Mouse (Mus musculus) lung, embryonic 14.5 days (tissue): ENCODE data around the gene Gm17455. TPM values are rescaled to one million over a fixed set of nuclear protein-coding genes. Genes with fewer than 3 reads are reported as not detected.

Experiments used
- ATAC-seq: fragments of 200-750 bp; cut with Nextera tagmentation; 2 replicates; pipeline ENCODE4 v1.8.0; 2017; ENCODE audit warnings: mild to moderate bottlenecking, moderate TSS enrichment, moderate library complexity; ENCODE audit not compliant: insufficient read depth
- DNase-seq: peaks from one replicate; pipeline ENCODE4 v3.0.0-alpha.2; 2015
- H3K27ac ChIP-seq: fragments of 300-500 bp; sonication (generic); 2 replicates; pipeline ENCODE4 v1.5.1; 2014; ENCODE audit warnings: low read depth, mild to moderate bottlenecking, moderate library complexity
- H3K27me3 ChIP-seq: fragments of 300-500 bp; sonication (generic); 2 replicates; pipeline ENCODE4 v1.6.1; 2014; ENCODE audit warnings: low read length, control low read depth; ENCODE audit not compliant: insufficient read depth
- H3K36me3 ChIP-seq: fragments of 300-500 bp; sonication (generic); 2 replicates; pipeline ENCODE4 v1.6.1; 2014; ENCODE audit warnings: control low read depth; ENCODE audit not compliant: insufficient read depth
- H3K4me1 ChIP-seq: fragments of 300-500 bp; sonication (generic); 2 replicates; pipeline ENCODE4 v1.6.1; 2014; ENCODE audit warnings: antibody characterized with exemption, control low read depth; ENCODE audit not compliant: insufficient read depth
- H3K4me2 ChIP-seq: fragments of 300-500 bp; sonication (generic); 2 replicates; pipeline ENCODE4 v1.6.1; 2014; ENCODE audit warnings: mild to moderate bottlenecking
- H3K4me3 ChIP-seq: fragments of 300-500 bp; sonication (generic); 2 replicates; pipeline ENCODE4 v1.5.1; 2014; ENCODE audit warnings: low read depth, low read length
- H3K9ac ChIP-seq: fragments of 300-500 bp; sonication (generic); 2 replicates; pipeline ENCODE4 v1.6.1; 2014
- H3K9me3 ChIP-seq: fragments of 300-500 bp; sonication (generic); 2 replicates; pipeline ENCODE4 v1.6.1; 2016; ENCODE audit warnings: low read depth, low read length, control low read depth
- CTCF ChIP-seq: IDR thresholded peaks from 2 replicates; pipeline ENCODE4 v1.5.1; 2016; ENCODE audit warnings: antibody characterized with exemption, low read depth
- WGBS: fragments of 180-500 bp; shearing (Covaris S2); extraction: QIAGEN DNeasy Blood & Tissue Kit; methylation state at CpG from one replicate; pipeline ENCODE4 v1.1.7; 2014; 5-methylcytosine and 5-hydroxymethylcytosine counted together
- polyA plus RNA-seq: library from polyadenylated mRNA; unstranded; fragments of >200 nt; fragmentation: Nextera tagmentation; extraction: Ambion mirVana; gene quantifications from 2 replicates; pipeline ENCODE4 v1.2.1, GENCODE M21; 2014

Gene Gm17455
- 0.74 and 1.2 TPM in 2 replicates for polyA plus RNA-seq

- peaks cover 7% of the 10 kb centered on the region; the same call in 1 of the 2 replicates for H3K4me1 ChIP-seq
- ATAC-seq (no peak), DNase-seq (no peak)
- no peak within 1 kb of the TSS for H3K4me2 ChIP-seq
- H3K36me3 ChIP-seq = no peaks in the 10 kb centered on the region
- 49% methylated on average over 7 of the region's 7 CpGs for WGBS
- no peak within 1 kb of the TSS for H3K9ac ChIP-seq
- H3K27me3 ChIP-seq = no peaks in the 10 kb centered on the region
- TF ChIP-seq CTCF = no peak
- no peak within 1 kb of the TSS for H3K4me3 ChIP-seq
- no peaks in the 10 kb centered on the region for H3K9me3 ChIP-seq
- H3K27ac ChIP-seq = no peak within 1 kb of the TSS; the same call in 1 of the 2 replicates
Measured at GRCm38 (mm10) chr10:60399449-60399848, at the start of gene Gm17455. TSS of gene Gm17455 (plus strand) at chr10:60399726.

DNA sequence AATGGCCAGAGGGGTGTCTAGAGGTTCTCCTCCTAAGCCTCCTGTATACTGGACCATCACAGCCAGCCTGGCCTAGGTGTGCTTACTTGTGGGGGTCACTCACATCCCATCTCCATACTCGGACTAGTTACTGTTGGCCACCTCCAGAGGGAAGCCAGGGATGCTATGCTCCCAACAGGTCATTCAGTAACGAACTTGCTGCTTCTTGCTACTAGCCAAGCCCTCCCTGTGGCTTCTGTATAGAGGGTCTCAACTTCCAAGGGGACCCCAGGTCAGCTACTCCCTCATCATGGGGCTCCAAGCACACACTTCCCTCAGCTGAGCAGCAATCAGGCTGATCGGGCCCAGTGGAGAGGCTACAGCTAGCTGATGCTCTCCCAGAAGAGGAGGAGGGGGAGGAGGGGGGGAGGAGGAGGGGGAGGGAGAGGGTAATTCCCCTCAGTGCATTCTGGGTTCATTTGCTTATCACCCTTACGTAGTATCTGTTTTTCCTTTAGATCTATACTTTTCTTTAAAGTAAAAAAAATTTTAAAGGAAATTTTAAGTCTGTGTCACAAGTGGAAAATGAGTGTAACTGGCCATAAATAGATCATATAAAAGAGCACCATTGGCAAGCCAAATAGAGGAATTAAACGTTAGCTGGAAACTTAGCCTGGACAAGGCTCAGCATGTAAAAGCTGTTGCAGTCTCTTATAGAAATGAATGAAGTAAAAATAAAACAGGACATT, 49.3 kb upstream of the Gm17455 start:
- Histone ChIP-seq H3K27me3 (no peaks in the 10 kb centered on the region), H3K4me1 (peaks cover 41% of the 10 kb centered on the region), H3K4me2 (peak overlapping the region; percentile 50), H3K9me3 (no peaks in the 10 kb centered on the region), H3K27ac (peak overlapping the region; percentile 93), H3K9ac (no peak overlapping the region), H3K4me3 (peak overlapping the region; percentile 0; the same call in 1 of the 2 replicates), H3K36me3 (no peaks in the 10 kb centered on the region)
- DNase-seq (no peak), ATAC-seq (no peak)
- TF ChIP-seq CTCF = no peak
- 32% methylated on average over 5 of the region's 5 CpGs for WGBS

GRCm38 (mm10) chr10:60350805-60351167, 48.7 kb upstream of the Gm17455 start:
- no peak for TF ChIP-seq CTCF
- peak overlapping the region; percentile 0; the same call in 1 of the 2 replicates for H3K4me3 ChIP-seq
- 7% methylated on average over 3 of the region's 3 CpGs for WGBS
- H3K4me2 ChIP-seq = peak overlapping the region; percentile 50
- no peaks in the 10 kb centered on the region for H3K36me3 ChIP-seq
- no peaks in the 10 kb centered on the region for H3K9me3 ChIP-seq
- H3K9ac ChIP-seq = no peak overlapping the region
- ATAC-seq = peak; percentile 38
- H3K27ac ChIP-seq = peak overlapping the region; percentile 93
- peaks cover 41% of the 10 kb centered on the region for H3K4me1 ChIP-seq
- H3K27me3 ChIP-seq = no peaks in the 10 kb centered on the region
- DNase-seq = peak; percentile 97

DNA sequence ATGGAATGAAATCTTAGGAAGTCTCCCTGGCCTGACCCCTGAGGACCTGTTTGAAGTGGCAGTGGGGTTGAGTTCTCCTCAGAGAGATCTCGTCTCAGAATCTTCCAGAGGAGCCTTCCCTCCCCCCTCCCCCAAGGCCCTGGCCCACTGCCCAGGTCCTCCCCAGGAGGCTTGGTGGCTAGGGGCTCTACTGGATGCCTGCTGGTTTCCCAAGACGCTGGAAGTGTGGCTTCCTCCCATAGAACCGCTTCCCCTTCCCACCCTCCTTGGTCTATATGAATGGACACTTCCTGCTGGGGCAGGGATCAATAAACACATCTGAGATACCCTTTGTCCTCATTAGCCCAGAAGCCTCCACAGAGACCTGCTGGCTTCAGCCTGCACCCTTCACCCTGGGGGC, 48.3 kb upstream of the Gm17455 start:
- Histone ChIP-seq H3K9ac (no peak overlapping the region), H3K4me2 (peak overlapping the region; percentile 50), H3K27ac (peak overlapping the region; percentile 93), H3K9me3 (no peaks in the 10 kb centered on the region), H3K4me3 (no peak overlapping the region), H3K27me3 (no peaks in the 10 kb centered on the region), H3K36me3 (no peaks in the 10 kb centered on the region), H3K4me1 (peaks cover 41% of the 10 kb centered on the region)
- no peak for TF ChIP-seq CTCF
- 9% methylated on average over 3 of the region's 3 CpGs for WGBS
- peak; percentile 68 for DNase-seq
- ATAC-seq = peak; percentile 39

DNA sequence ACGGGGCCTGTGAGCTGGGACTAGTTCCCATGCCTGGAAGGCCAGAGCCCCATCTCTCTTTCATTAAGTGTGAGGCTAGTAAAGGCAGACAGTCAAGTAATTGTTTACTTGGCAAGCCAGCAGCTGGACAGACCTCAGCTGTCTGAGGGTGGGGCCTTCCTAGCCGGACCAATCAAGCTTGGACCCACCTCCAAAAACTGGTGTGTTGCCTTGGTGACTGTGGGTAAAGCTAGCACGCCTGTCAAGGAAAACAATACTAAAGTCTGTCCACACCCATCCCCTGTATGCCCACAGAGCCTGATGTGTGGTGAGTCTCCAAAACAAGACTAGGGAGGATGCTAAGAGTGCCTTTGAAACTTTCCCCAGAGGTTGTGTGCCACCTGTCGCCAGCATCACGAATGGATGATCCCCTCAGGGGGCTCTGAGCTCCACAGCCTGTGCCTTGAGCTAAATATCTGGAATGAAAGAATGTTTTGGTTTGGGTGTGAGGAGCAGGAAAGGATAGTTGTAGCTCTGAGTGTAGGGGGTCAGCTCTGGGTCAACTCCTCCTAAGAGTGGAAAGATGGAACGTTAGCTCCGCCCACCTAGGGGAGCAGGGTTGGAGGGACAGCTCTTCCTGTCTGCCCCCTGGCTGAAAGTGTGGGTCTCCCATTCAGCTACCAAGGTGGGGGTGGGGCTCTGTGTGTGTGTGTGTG, 47.6 kb upstream of the Gm17455 start:
- 10% methylated on average over 7 of the region's 7 CpGs for WGBS
- Histone ChIP-seq H3K9ac (no peak overlapping the region), H3K4me3 (no peak overlapping the region), H3K4me1 (peaks cover 34% of the 10 kb centered on the region), H3K9me3 (no peaks in the 10 kb centered on the region), H3K27ac (peak overlapping the region; percentile 93), H3K36me3 (no peaks in the 10 kb centered on the region), H3K4me2 (peak overlapping the region; percentile 50), H3K27me3 (no peaks in the 10 kb centered on the region)
- peak; percentile 30; the same call in 1 of the 2 replicates for TF ChIP-seq CTCF
- peak; percentile 93 for DNase-seq
- peak; percentile 87 for ATAC-seq

DNA sequence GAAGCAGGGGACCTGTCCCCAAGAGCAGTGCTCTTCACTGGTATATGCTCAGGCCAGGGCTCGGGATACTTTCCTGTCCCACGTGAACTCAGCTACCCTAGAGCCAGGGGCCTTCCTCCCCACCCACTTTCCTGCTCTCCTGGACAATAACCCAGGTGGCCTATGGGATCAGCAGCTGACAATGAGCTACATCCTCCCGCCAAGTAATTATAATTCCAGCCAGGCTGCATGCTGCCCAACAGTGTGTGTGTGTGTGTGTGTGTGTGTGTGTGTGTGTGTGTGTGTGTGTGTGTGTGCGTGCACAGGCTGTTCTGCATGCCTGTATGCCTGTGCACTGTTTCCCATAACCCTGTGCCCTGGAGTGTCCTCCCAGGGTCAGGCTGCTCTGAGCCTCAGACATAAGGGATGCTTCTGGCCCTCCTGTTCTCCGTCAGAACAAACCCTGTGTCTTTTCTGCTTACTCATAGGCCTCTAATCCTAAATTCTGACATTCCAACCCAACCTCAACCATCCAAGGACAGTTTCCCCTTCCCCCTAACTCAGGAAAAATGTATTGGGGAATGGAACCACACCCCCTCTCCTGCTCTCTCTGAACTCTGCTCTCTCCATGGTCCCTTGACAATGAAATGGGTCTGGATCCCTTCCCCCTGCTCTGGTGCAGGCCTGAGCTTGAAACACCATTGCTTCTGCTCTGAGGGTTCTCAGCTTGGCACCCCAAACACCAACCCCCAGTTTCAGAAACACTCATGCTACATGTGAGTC, 46.1 kb upstream of the Gm17455 start:
- no peak for TF ChIP-seq CTCF
- peak overlapping the region; percentile 93; the same call in 1 of the 2 replicates for H3K27ac ChIP-seq

GRCm38 (mm10) chr10:60354003-60354325, 45.6 kb upstream of the Gm17455 start:
- no peak overlapping the region for H3K9ac ChIP-seq
- H3K36me3 ChIP-seq = no peaks in the 10 kb centered on the region
- H3K27me3 ChIP-seq = no peaks in the 10 kb centered on the region
- no peak overlapping the region for H3K27ac ChIP-seq
- peaks cover 23% of the 10 kb centered on the region for H3K4me1 ChIP-seq
- H3K9me3 ChIP-seq = no peaks in the 10 kb centered on the region
- ATAC-seq (no peak), DNase-seq (no peak)
- no peak overlapping the region for H3K4me3 ChIP-seq
- 94% methylated on average over 4 of the region's 4 CpGs for WGBS
- no peak for TF ChIP-seq CTCF
- H3K4me2 ChIP-seq = no peak overlapping the region

More for the DNA sequence above, 46.1 kb upstream of the Gm17455 start:
- Histone ChIP-seq H3K4me3 (no peak overlapping the region), H3K9me3 (no peaks in the 10 kb centered on the region), H3K9ac (no peak overlapping the region), H3K36me3 (no peaks in the 10 kb centered on the region), H3K4me1 (peaks cover 27% of the 10 kb centered on the region), H3K4me2 (no peak overlapping the region), H3K27me3 (no peaks in the 10 kb centered on the region)
- DNase-seq (no peak), ATAC-seq (no peak)
- 59% methylated on average over 5 of the region's 5 CpGs for WGBS
